Mouse (Mus musculus) cerebellum, adult 9-10 months (tissue): ENCODE results near the gene Pstpip1.
A peak's percentile ranks its signal among the peaks of the same experiment; 100 is the strongest.

Experiments
- DNase-seq: peaks from one replicate; pipeline ENCODE4 v3.0.0; 2022

Pstpip1 gene

GRCm38 (mm10) chr9:56106274-56107072 lies 16.7 kb downstream of the Pstpip1 start:
- DNase-seq: no peak

DNA sequence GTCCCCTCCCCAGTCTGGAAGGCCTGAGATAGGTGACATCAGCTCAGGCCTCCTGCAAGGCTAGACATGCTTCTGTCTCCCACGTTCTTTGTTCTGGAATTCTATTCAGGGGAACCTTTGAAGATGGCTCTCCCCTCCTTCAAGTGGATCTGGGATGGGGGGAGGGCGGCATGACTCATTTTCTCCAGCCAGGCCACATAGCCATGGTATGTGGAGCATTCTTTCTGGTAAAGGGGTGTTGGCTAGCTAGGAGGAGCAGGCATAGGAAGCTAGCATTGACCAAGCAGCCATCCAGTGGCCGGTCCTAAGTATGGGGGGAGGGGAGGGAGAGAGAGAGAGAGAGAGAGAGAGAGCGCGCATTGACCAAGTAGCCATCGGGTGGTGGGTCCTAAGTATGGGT lies 17.8 kb downstream of the Pstpip1 start:
- DNase-seq: no peak

DNA sequence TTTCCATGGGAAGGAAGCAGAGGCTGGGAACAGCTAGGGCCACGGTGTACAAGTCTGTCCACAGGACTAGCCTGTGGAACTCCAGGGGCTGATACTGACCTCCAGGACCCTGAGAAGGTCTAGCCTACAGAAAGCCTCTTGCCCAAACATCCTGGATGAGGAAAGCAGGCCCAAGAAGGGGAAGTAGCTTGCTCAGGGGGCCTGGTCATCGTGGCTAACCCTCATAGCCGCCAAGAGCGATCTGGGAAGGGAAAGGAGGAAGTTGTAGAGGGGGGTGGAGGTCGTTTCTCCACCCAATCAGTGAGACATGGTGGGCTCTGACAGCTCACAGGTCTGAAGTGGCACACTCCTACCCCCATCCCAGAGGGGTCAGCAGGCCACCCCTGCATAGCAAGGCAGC lies 18.4 kb downstream of the Pstpip1 start:
- no peak for DNase-seq

DNA sequence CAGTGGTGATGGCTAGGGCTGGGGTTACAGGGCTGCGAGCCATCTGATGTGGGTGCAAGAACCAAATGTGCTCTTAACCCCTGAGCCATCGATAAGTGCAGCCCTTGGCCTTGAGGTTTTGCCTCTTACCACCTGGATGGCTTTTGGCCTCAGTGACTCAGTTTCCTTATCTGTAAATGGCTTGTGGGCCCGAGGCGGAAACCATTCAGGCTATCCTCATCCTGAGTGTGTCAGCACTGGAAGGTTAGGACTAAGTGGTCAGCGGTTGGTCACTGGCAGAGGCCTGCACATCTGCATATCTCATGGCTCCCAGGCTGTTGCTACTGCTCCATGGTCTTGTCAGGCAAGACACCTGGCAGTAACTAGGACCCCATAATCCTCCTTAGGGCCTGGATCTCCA lies 28.3 kb downstream of the Pstpip1 start:
- no peak for DNase-seq

DNA sequence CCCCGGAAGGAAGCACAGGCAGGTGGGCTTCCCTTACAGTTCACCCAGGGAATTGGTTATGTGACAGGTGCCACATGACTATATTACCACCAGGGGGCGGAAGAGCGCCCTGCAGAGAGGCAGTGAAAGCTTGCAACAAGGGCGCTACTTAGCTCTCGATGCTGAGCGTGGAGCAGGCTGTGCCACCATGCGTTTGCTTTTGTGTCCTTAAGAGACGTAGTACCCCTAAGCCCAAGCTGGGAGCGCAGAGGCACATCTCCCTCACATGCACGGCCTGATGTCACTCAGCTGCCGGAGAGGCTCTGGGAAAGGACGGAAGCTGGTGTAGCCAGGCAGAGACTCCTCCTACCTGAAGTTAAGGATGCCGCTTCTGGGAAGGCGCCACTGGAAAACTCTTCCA lies 28.8 kb downstream of the Pstpip1 start:
- DNase-seq: peak; percentile 70

GRCm38 (mm10) chr9:56119651-56120050 lies 29.9 kb downstream of the Pstpip1 start:
- DNase-seq: no peak

- DNase-seq: no peak
Measured at GRCm38 (mm10) chr9:56121097-56121496, 31.3 kb downstream of the Pstpip1 start.

DNA sequence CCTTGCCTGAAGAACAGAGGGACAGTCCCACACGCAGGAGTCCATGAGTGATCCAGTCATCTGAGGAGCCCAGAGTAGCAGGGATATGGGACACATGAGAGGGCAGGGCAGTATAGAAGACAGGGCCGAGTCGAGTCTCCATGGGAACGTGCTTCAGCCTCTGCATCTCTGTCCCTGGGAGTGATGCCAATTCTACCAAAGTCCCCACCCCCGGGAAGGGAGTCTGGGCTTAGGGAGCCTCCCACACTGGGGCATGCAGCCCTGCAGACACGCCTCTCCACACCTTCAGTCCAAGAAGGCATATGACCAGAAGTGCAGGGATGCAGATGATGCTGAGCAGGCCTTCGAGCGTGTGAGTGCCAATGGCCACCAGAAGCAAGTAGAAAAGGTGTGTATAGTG lies 33.2 kb downstream of the Pstpip1 start:
- DNase-seq: no peak

DNA sequence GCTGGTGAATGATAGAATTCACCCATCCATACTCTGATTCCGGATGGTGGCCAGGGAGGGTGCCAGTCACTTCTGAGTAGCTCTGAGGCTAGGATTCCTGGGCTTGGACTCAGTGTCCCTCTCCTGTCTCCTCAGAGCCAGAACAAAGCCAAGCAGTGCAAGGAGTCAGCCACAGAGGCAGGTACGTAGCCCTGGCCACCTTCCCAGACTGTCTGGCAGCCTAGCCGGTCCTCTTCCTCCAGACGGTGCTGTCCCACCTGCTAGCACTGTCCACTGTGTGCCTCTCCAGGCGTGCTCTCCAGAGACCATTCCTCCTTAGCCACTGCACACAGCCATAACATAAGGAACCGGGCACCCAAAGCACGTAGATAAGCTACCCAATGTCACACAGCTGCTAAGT lies 33.9 kb downstream of the Pstpip1 start:
- DNase-seq: peak; percentile 52

GRCm38 (mm10) chr9:56124561-56124960 lies 34.8 kb downstream of the Pstpip1 start:
- no peak for DNase-seq

DNA sequence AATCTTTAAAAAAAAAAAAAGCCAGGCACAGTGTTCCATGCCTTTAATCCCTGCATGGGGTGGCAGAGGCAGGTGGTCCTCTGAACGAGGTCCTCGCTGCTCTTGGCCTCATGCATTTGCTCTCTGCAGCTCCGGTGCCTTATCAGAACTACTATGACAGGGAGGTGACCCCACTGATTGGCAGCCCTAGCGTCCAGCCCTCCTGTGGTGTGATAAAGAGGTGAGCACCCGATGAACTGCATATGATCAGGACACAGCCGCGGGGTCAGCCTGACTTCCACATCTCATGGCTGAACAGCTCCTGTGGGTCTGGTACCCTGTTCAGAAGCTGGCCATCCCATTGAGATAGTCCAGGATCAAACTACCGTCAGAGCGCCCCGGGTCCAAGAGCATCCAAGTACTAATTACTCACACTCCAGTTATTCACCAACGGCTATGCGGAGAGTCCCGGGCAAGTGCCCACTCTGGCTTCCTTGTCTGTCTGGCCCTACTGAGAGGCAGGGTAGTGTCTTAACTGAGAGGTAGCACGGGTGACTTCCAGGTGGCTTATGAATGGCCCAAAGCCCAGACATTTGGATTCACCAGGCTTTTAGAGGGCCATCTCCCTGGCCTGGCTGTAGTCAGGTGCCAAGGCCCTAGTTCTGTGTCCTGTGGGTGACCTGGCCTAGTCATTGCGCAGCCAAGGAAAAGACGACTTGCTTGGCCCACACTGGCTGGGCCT lies 36.9 kb downstream of the Pstpip1 start:
- peak; percentile 69 for DNase-seq

- peak; percentile 43 for DNase-seq
Measured at GRCm38 (mm10) chr9:56128331-56128730, 38.6 kb downstream of the Pstpip1 start.

DNA sequence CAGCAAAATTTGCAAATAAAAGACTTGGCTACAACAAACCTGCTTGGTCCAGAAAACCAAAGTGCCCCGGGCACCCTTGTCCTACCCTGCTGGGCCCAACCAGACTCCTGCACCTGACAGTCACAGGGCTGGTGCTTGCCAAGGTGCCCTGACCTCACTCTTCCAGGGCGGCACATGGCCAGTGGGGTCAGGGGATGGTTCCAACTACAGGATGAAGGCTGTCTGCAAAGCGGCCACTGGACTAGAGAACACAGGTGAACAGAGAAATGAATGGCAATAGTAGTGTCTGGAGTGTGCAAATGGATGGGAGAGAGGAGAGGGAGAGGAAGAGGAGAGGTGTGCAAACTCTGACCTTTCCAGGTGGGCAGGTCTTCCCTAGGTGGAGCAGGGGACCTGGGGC lies 40.2 kb downstream of the Pstpip1 start:
- no peak for DNase-seq

DNA sequence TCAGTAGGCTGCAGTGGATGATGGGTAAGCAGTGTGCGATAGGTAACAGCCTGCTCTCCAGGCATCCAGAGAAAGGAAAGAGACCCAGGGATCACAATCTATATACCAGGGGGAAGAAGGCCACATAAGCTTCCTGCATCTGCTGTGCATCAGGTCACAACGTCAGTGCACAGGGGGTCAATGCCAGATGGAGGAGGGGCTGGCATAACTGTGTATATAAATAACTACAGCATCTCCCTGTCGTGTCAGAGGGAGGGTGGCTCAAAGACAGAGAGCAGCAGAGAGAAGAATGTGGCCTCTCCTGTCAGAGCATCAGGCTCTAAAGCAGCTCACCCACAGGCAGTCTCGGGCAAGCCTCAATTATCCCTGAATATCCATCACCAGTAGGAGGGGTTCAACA lies 40.8 kb downstream of the Pstpip1 start:
- no peak for DNase-seq

- no peak for DNase-seq
Measured at GRCm38 (mm10) chr9:56131813-56132525, 42.2 kb downstream of the Pstpip1 start.

GRCm38 (mm10) chr9:56133970-56134369 lies 44.2 kb downstream of the Pstpip1 start:
- no peak for DNase-seq

DNA sequence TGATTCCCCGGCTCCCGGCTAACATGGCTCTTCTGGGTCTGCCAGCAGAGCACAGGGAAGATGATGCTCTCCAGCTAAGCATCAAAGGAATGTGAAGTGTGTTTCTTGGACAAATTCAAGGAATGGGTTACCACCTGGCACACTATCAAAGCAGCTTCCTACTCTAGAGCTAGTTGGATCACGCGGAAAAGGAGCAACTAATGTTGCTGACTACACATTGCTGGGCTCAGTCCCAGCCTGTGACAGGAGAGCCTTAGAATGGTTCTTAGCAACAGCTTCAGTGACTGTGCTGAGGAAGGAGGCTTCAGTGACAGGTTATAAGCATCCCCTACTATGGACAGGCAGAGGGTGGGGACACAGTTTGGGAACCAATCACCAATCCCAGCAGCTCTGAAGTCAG lies 44.9 kb downstream of the Pstpip1 start:
- no peak for DNase-seq

GRCm38 (mm10) chr9:56135590-56136197 lies 45.9 kb downstream of the Pstpip1 start:
- no peak for DNase-seq

DNA sequence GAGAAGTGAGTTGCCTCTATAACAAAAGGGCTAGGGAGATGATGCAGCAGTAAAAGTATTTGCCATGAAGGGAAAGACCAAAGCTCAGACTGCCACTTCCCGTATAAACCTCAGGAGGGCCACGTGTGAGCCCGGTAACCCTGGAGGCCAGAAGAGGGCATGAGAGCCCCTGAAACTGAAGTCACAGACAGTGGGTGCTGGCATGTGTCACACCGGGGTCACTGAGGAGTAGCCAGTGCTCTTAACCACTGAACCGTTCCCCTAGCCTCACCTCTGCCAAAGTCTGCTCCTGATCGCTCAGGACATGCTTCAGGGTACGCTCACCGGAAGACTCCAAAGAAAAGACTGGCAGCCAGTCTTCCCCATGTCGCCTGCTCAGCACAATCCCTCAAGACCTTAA lies 52.0 kb downstream of the Pstpip1 start:
- DNase-seq: no peak

DNA sequence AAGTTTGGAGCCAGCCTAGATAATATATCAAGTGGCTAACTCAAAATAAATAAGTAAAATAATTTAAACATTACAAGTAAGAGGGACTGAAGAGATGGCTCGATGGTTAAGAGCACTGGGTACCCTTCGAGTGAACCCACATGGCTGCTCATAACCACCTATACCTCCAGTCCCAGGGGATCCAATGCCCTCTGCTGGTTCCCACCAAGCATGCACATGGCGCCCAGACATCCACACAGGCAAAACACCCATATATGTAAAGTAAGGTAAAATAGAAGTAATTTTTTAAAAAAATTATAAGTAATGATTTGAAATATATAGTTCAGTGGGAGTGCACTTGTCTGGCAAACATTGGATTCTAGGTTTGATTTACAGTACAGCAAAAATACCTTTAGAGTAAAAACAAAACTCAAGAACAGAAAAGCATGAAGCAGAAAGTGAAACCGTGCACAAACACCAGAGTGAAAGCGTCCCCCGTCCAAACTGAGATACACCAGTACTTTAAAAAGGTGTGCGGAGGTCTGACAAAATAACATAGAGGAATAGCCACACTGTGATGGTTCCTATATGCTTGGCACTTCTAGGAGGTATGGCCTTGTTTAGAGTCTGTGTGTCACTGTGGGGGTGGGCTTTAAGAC lies 54.7 kb downstream of the Pstpip1 start:
- DNase-seq: no peak

DNA sequence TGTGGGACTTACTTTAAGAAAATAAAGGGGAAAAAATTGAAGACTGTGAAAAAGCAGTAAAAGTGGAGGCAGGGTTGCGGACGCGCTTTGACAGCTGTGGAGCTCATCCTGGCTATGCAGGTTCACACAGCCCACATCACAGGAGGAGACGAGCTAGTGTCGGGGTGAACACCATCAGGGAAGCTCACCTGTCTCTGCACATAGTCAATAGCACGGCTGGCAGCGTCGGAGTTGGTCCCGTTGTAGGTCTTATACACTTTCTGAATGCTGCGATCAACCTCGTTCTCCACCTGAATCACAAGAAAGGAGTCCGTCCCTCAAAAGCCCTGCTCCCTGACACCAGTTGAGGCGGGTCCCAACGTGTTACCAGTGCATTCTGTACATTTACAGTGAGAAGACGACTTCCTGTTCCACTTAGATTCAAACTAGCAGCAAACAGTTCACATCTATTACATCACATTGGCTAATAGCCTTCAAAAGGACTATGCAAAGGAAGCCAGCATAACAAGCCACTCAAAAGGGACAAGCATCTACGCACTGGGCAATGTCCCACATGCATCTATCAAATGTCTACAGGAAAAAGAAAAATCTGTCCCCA lies 56.7 kb downstream of the Pstpip1 start:
- DNase-seq: no peak

DNA sequence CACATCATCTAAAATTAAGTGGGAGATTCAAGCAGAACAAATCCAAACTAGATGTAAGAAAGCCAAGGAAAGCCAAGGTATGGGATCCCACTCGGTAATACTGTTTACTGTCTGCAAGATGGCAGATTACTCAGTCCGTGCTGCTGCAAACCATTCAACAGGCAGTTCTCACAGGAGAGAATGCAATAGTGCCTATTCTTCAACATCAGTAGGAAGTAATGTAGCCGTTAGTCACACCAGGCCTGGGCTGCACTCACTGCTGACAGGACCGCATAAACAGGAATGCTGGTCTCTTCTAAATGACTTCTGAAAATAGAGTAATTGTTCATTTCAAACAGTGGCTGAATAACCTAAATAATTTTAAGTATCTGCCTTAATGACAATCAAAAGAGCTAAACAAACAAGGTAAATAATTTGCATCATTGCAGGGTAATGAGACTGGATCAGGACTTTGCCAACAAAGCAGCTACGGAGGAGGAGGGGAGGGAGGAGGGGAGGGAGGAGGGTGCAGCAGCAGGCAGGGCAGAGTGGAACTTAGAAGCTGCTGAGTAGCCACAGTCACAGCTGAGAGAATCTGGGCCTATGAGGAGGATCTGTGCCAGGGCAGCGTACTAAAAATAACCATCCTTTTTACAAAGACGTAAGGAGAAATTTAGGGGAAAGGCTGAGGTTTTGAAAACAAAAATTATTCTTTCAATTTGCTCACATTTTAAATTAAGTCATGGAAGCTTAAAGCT lies 62.2 kb downstream of the Pstpip1 start:
- DNase-seq: peak; percentile 50
